Mouse (Mus musculus) heart, adult 8-10 months (tissue): ENCODE data around the gene Haspin. TPM values are rescaled to one million over a fixed set of nuclear protein-coding genes. Genes with fewer than 3 reads are reported as not detected.

Source experiments
- DNase-seq: peaks from one replicate; pipeline ENCODE4 v3.0.0; 2022; ENCODE audit warnings: low spot score
- total RNA-seq, 4 experiments: library from RNA; stranded (reverse); gene quantifications; 2 replicates each; pipeline ENCODE4 v1.2.4; 2022

The Haspin gene
- total RNA-seq, 4 experiments from 2014 or later: 0.08 to 0.37 (median 0.14) TPM

DNA sequence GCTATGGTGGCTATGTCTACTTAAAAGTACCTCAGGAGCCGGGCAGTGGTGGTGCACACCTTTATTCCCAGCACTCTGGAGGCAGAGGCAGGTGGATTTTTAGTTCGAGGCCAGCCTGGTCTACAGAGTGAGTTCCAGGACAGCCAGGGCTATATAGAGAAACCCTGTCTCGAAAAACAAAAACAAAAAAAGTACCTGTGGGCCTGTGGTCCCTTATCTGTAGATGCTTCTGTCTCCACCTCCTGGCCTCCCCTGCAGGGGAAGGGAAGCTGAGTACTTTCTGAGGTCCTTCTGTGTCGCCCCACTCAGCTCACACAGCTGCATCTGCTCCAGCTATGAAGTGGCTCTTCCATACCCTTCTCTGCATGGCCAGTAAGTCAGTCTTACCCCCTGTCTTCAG is 47.8 kb downstream of the Haspin start, which contains the start of gene Itgae:
Gene Itgae, plus strand, starts transcription at position 301 of the 400 bp plus-strand sequence.
- DNase-seq: no peak

DNA sequence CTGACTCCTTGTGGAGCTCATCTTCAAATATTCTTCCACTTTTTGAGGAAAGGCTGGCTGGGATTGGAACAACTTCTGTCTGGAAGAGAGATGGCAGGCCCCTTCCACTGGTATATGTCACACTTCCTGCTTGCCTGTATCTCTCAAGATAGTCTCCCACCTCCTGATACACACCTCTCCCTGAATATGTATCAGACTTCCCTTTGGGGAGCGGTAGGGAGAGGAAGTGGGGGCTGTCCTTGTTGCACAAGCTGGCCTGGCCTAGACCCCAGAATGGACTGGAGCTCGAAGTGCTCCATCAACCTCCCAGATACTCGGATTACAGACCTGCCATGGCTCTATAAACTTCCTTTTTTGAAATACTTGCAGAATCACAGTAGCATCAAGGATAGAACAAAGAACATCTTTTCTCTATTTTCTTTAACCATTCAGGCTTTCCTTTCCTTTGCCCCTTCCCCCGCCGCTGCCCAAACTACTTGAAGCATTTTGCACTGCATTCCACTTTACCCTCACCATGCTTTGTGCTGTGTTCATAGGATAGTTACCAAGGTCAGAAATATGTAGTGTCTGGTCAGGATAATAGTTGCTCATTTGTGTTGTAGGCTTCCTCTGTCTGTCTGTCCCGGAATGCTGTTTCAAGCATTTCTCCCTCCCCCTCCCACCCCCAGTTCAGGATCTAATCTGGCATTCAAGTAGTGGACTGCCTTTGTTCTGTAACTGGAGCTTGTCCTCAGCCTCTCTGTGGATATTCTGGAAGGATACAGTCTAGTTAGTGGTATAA is 50.2 kb downstream of the Haspin start:
- no peak for DNase-seq

Other genes with a start within 250 kb of the Haspin start
- gene Atp2a3, start 177.1 kb downstream of the Haspin start, total RNA-seq: 10 to 100 TPM in 3 of 4 experiments, 1 to 10 TPM in 1; 9.5 to 12.4 (median 11.2) TPM
- under 1 TPM; 0.35 to 0.49 (median 0.43) TPM for gene P2rx1, start 139.2 kb downstream of the Haspin start, total RNA-seq
- gene Camkk1, start 119.3 kb downstream of the Haspin start, total RNA-seq: under 1 TPM; 0.53 to 0.84 (median 0.74) TPM
- 1 to 10 TPM; 5.4 to 6.6 (median 5.6) TPM for gene Ncbp3, start 90.5 kb downstream of the Haspin start, total RNA-seq
- gene Itgae, start 47.7 kb downstream of the Haspin start, total RNA-seq: under 1 TPM in 2 of 4 experiments, not detected in 2; 0.22 to 0.38 TPM
- 10 to 100 TPM; 14.2 to 19.7 (median 16.6) TPM for gene P2rx5, start 22.1 kb upstream of the Haspin start, total RNA-seq
- 10 to 100 TPM; 80.9 to 93.8 (median 89.9) TPM for gene Emc6, start 38.7 kb upstream of the Haspin start, total RNA-seq
- 10 to 100 TPM; 36.7 to 52.6 (median 46.8) TPM for gene Tax1bp3, start 38.8 kb upstream of the Haspin start, total RNA-seq
- gene Ctns, start 60.7 kb upstream of the Haspin start, total RNA-seq: 1 to 10 TPM; 7.5 to 10.0 (median 9.6) TPM
- 1 to 10 TPM in 3 of 4 experiments, under 1 TPM in 1; 0.68 to 1.7 (median 1.4) TPM for gene Shpk, start 61.2 kb upstream of the Haspin start, total RNA-seq
- gene Trpv1, start 96.0 kb upstream of the Haspin start, total RNA-seq: under 1 TPM in 1 of 4 experiments, not detected in 3; 0.09 TPM
- gene Trpv3, start 129.1 kb upstream of the Haspin start, total RNA-seq: under 1 TPM in 2 of 4 experiments, not detected in 2; 0.06 TPM
- 1 to 10 TPM; 2.5 to 3.4 (median 2.8) TPM for gene Aspa, start 191.3 kb upstream of the Haspin start, total RNA-seq
- gene Gm49340, start 191.4 kb upstream of the Haspin start, total RNA-seq: not detected
- gene Spata22, start 191.4 kb upstream of the Haspin start, total RNA-seq: not detected
- gene Olfr20, start 212.5 kb upstream of the Haspin start, total RNA-seq: not detected
- gene Olfr376, start 233.0 kb upstream of the Haspin start, total RNA-seq: not detected